Mouse (Mus musculus) lung, postnatal 0 days (tissue): ENCODE results near the gene Dpep3.

ENCODE experiments used
- CTCF ChIP-seq: IDR thresholded peaks from 2 replicates; pipeline ENCODE4 v1.5.1; 2016; ENCODE audit warnings: antibody characterized with exemption, mild to moderate bottlenecking
- EP300 ChIP-seq: IDR thresholded peaks from 2 replicates; pipeline ENCODE4 v1.6.1; 2016; ENCODE audit warnings: antibody characterized with exemption, mild to moderate bottlenecking, control low read depth

- TF ChIP-seq CTCF (no peak), EP300 (no peak)
These were observed 8.1 kb downstream of the Dpep3 start for GRCm38 (mm10) chr8:105971019-105971720.
